Mouse (Mus musculus) midbrain, embryonic 10.5 days (tissue): ENCODE measurements around the gene Igf2r. TPM values are rescaled to one million over a fixed set of nuclear protein-coding genes. Genes with fewer than 3 reads are reported as not detected.
A peak's percentile ranks its signal among the peaks of the same experiment; 100 is the strongest.

Source experiments
- DNase-seq: peaks from one replicate; pipeline ENCODE4 v3.0.0-alpha.2; 2017; ENCODE audit warnings: low spot score
- H3K27ac ChIP-seq: fragments of 300-500 bp; sonication (generic); replicated peaks from 2 replicates; pipeline ENCODE4 v1.5.1; 2016; ENCODE audit warnings: mild to moderate bottlenecking
- H3K27me3 ChIP-seq: fragments of 300-500 bp; sonication (generic); 2 replicates; pipeline ENCODE4 v1.6.1; 2016; ENCODE audit warnings: low read depth, mild to moderate bottlenecking; ENCODE audit not compliant: poor library complexity, severe bottlenecking
- H3K36me3 ChIP-seq: fragments of 300-500 bp; sonication (generic); 2 replicates; pipeline ENCODE4 v1.6.1; 2016; ENCODE audit warnings: mild to moderate bottlenecking, moderate library complexity
- H3K4me1 ChIP-seq: fragments of 300-500 bp; sonication (generic); 2 replicates; pipeline ENCODE4 v1.6.1; 2016
- H3K4me3 ChIP-seq: fragments of 300-500 bp; sonication (generic); 2 replicates; pipeline ENCODE4 v1.5.1; 2016; ENCODE audit warnings: mild to moderate bottlenecking, moderate library complexity
- H3K9me3 ChIP-seq: fragments of 300-500 bp; sonication (generic); replicated peaks from 2 replicates; pipeline ENCODE4 v1.6.1; 2016; ENCODE audit warnings: mild to moderate bottlenecking
- WGBS: fragments of 180-500 bp; shearing (Covaris S2); methylation state at CpG from one replicate; pipeline ENCODE4 v1.1.7; 2016; 5-methylcytosine and 5-hydroxymethylcytosine counted together
- polyA plus RNA-seq: library from polyadenylated mRNA; unstranded; fragments of >200 nt; fragmentation: Nextera tagmentation; extraction: Ambion mirVana; gene quantifications from 2 replicates; pipeline ENCODE4 v1.2.1, GENCODE M21; 2016

Gene Igf2r
- polyA plus RNA-seq, 1 experiment from 2014 or later = 16.3 TPM

DNA sequence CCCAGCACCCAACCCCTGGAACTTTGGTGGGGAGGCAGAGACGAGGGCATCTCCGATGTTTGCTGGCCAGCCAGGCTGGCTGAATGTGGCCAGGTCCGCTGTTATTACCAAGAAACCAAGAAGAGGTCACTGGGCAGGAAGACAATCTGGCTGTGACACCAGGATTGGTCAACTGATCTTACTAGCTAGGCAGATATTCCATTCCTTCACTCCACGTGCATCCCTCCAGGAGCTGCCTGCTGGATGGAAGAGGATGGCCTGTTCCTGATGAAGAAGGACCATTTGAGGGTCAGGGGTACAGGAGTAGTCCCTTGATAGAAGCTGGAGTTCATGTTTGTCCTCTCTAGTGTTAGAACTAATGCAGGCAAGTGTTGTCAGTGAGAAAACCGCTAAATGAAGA lies 1.0 kb upstream of the Igf2r start:
- Histone ChIP-seq H3K36me3 (no peaks in the 10 kb centered on the region; the same call in 1 of the 2 replicates), H3K27ac (no peak overlapping the region), H3K4me3 (no peak overlapping the region), H3K9me3 (peaks cover 4% of the 10 kb centered on the region; the same call in 1 of the 2 replicates), H3K27me3 (peaks cover 15% of the 10 kb centered on the region), H3K4me1 (peaks cover 37% of the 10 kb centered on the region)
- 85% methylated on average over 5 of the region's 5 CpGs for WGBS
- DNase-seq = no peak

DNA sequence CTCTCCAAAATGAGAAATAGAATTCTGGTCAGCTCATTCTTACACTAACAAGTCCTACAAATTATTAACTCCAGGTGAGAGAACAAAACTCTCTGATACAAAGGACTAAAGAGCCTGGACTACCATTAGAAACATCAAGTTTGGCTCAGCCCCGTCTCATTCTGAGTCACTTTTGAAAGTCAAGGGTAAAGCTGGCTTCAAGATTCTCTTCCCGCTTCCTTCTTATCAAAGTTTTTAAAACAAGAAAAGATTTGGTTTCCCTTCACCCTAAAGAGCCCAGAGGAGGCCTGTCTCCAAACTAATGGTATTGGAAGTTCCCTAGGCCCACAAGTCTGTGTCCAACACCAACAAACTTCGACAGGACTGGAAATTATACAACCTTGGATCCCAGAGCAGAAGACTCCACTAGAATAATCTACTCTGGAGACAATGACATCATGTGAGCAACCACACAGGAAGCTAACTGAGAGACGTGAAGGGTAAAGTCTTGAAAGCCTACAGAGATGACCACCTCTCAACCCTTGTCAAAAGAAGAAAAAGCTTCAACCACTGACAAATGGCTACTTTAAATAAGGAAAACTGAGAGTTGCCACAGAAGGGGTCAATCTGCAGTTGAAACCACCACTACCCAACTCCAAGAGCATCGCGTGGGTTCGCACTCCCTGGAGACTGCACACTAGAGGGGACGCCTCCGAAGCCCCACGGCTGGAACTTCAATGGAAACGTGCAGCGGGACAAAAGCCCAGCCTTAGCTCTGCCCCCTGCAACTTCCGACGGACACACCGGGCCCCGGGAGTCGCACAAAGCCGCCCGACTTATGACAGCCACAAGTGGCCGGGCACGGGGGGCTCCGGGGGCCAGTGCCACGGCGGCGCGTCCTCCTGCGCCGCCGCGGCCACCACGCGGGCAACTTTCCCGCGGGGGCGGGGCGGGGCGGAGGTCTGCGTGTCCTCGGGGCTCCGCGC lies 767 bp downstream of the Igf2r start:
- H3K27me3 ChIP-seq = peaks cover 15% of the 10 kb centered on the region
- no peak for DNase-seq
- H3K4me1 ChIP-seq = peaks cover 37% of the 10 kb centered on the region
- H3K27ac ChIP-seq = peak overlapping the region; percentile 91
- peak overlapping the region; percentile 88 for H3K4me3 ChIP-seq
- H3K36me3 ChIP-seq = peaks cover 5% of the 10 kb centered on the region; the same call in 1 of the 2 replicates
- WGBS = 17% methylated on average over 37 of the region's 41 CpGs
- H3K9me3 ChIP-seq = peaks cover 4% of the 10 kb centered on the region; the same call in 1 of the 2 replicates

DNA sequence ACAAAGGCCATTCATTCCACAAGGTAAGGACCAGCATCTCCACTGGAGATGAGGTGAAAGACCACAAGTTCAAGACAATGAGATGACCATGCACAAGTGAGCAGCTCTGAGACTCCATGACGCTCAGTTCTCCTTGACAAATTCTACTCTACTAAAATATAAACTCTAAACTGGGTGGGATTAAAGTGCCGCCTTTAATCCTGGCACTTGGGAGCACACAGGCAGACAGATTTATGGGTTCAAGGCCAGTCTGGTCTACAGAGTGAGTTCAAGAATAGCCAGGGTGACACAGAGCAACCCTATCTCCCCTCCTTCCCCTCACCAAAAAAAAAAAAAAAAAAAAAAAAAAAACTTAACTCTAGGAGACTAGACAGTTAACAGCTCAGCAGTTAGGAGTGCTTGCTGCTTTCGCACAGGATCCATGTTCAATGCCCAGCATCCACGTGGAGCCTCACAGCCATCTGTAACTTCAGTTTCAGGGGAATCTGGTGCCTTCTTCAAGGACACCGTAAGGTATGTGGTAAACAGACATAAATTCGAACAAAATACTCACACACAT lies 2.1 kb downstream of the Igf2r start:
- H3K36me3 ChIP-seq = peaks cover 7% of the 10 kb centered on the region; the same call in 1 of the 2 replicates
- peaks cover 4% of the 10 kb centered on the region; the same call in 1 of the 2 replicates for H3K9me3 ChIP-seq
- peaks cover 37% of the 10 kb centered on the region for H3K4me1 ChIP-seq
- DNase-seq = no peak
- H3K27me3 ChIP-seq = peaks cover 15% of the 10 kb centered on the region
- WGBS = 92% methylated on average over 6 of the region's 6 CpGs
- no peak overlapping the region; the same call in 1 of the 2 replicates for H3K4me3 ChIP-seq
- no peak overlapping the region for H3K27ac ChIP-seq

DNA sequence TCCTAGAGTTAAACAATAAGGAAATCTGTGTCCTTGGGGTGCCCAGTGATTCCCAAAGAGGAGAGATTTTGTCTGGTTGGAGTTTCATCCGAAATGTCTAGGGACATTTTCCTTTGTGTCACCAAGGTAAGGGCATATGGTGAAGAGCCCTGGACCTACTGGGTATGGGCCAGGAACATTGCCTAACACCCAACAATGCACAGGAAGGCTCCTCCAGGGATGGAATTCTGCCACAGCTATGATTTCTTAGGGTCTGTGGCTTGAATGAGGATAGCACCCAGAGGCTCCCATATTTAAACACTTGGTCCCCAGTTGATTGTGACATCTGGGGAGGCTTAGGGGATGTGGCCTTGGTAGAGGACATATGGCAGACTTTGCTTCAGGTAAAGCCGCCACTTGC lies 6.1 kb downstream of the Igf2r start:
- H3K4me3 ChIP-seq = no peak overlapping the region
- peaks cover 7% of the 10 kb centered on the region; the same call in 1 of the 2 replicates for H3K36me3 ChIP-seq
- peaks cover 28% of the 10 kb centered on the region for H3K4me1 ChIP-seq
- H3K27ac ChIP-seq = no peak overlapping the region
- DNase-seq = no peak
- 0 out of 2 replicates have a peak, but pooled peaks cover 3% of the 10 kb centered on the region for H3K27me3 ChIP-seq
- 91% methylated on average over 2 of the region's 2 CpGs for WGBS
- no peaks in the 10 kb centered on the region for H3K9me3 ChIP-seq

DNA sequence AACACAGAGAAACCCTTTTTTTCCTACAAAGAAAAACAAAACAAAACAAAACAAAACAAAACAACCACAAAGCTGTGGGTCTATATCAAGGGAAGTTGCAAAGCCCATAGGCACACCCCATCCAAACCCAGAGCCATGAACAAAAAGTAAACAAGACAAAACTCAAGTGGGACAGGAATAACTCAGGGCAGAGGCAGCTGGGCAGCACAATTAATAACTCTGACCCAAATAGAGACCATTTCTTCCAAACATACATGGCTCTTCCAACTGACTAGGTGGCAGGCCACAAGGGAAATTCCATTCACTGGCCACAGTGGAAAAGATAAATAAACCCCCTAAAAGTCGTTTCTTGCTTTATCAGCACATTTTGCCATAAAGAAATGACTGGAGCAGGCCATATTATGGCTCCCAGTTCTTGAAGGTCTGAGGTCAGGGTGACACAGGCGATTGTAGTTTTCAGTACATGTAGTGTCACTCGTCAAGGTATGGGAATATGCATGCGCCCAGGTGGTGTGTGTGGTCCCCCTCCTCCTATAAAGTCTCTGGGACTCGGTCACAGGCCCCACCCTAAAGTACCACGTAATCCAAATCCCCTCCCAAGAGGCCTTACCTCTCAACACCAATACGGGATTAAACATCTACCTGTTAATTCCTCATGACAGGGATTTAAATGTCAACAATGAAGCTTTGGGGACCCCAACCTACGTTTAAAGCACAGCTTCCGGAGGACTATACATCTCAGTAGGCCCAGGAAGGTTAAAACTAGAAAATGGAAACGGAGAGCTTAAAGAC lies 8.9 kb downstream of the Igf2r start:
- Histone ChIP-seq H3K27me3 (no peaks in the 10 kb centered on the region), H3K9me3 (no peaks in the 10 kb centered on the region), H3K27ac (no peak overlapping the region), H3K4me1 (0 out of 2 replicates have a peak, but pooled peaks cover 7% of the 10 kb centered on the region), H3K36me3 (peaks cover 7% of the 10 kb centered on the region; the same call in 1 of the 2 replicates), H3K4me3 (no peak overlapping the region)
- whole genome bisulfite sequencing = 81% methylated on average over 10 of the region's 10 CpGs
- DNase-seq = no peak

DNA sequence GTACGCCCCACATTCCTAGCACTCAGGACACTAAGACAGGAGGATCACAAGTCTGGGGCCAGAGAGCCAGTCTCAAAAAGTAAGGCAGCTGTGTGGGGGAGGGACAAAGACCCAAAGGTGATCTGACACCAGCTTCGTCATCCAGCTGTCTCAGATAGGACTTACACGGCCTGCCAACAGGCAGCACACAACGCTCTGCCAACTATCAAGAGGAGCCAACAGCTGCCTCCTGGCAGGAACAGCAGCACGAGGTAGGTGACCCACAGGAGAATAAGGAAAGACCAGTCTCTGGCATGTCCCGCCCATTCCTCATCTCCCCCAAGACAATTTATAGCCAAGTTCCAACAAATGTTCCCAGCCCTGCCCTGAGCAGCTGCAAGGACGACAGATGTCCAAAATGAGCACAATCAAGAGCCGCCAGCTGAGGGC lies 9.8 kb downstream of the Igf2r start:
- 85% methylated on average over 8 of the region's 8 CpGs for WGBS
- H3K4me1 ChIP-seq = 0 out of 2 replicates have a peak, but pooled peaks cover 11% of the 10 kb centered on the region
- H3K36me3 ChIP-seq = peaks cover 7% of the 10 kb centered on the region; the same call in 1 of the 2 replicates
- H3K27ac ChIP-seq = no peak overlapping the region
- H3K4me3 ChIP-seq = no peak overlapping the region
- no peaks in the 10 kb centered on the region for H3K9me3 ChIP-seq
- no peaks in the 10 kb centered on the region for H3K27me3 ChIP-seq
- no peak for DNase-seq

DNA sequence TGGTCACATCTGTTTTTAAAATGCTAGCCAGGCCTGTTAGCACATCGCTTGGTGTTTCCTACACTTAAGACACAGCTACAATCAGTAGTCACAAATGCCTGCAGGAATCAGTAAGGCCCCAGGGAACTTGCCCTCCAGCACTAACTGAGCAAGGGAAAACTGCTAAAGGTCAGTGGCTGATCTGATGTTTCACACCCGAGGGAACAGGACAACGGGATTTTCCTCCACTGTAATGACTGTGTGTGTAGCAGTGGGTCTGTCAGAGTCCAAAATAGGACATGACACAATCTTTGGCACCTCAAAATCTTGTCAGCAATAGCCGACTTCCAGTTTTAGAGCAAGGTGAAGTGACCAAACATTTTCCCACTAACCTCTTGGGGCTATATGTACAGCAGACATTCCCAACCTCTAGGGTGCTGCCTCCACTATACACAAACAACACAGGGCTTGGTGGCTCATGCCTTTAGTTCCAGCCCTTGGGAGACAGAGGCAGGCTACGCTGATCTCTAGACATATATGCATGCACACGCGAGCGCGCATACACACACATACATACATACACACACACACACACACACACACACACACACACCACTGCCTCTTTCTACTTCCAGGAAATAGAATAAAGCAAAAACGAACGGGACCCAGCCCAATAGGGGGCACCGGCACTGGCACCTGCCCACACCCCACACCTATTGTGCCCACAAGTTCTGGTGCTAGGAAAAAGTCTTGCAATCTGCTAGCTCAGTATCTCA lies 10.6 kb downstream of the Igf2r start:
- 90% methylated on average over 12 of the region's 12 CpGs for WGBS
- H3K36me3 ChIP-seq = 0 out of 2 replicates have a peak, but pooled peaks cover 3% of the 10 kb centered on the region
- H3K27ac ChIP-seq = no peak overlapping the region
- H3K9me3 ChIP-seq = no peaks in the 10 kb centered on the region
- H3K4me3 ChIP-seq = no peak overlapping the region
- no peak for DNase-seq
- H3K27me3 ChIP-seq = no peaks in the 10 kb centered on the region
- 0 out of 2 replicates have a peak, but pooled peaks cover 11% of the 10 kb centered on the region for H3K4me1 ChIP-seq

DNA sequence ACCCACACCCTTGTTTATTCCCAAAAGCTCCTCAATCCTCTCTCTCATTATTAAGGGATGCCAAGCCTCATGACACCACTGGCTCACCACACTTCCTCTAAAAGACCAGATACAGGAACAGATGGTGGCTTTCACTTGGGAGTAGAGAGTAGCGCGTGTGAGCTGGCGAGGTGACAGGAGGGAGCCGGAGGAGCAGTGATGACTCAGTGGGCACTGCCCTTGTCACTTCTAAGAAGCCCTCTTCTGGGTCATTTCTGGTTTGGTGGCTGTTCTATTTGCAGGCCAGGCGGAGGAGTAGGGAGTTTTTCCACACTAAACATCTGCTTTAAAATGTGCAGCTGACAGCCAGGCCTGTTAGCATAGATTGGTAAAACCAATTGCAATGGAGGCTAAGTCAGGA lies 11.5 kb downstream of the Igf2r start:
- WGBS = 88% methylated on average over 5 of the region's 5 CpGs

DNA sequence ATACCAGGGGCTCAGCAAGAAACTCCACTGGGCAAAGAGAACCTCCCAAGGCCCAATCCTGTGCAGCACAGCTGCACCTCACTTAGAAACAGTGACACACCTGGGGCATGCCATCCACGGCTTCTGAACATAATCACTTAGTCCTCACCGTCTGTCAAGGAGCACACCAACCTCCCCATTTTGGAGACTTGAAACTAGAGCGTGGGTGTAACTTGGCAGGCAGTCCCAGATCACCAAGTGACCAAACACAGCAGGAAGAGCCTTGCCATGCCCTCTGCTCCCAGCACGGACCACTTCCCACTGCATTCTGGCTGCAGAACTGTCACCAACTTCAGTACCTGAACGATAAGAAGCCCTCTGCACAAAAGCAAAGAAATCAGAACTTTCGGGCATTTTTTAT lies 12.3 kb downstream of the Igf2r start:
- Histone ChIP-seq H3K4me1 (0 out of 2 replicates have a peak, but pooled peaks cover 15% of the 10 kb centered on the region), H3K27ac (no peak overlapping the region), H3K4me3 (no peak overlapping the region), H3K36me3 (no peaks in the 10 kb centered on the region), H3K27me3 (no peaks in the 10 kb centered on the region), H3K9me3 (no peaks in the 10 kb centered on the region)
- WGBS = 91% methylated on average over 6 of the region's 6 CpGs
- no peak for DNase-seq

More for the DNA sequence above, 11.5 kb downstream of the Igf2r start:
- Histone ChIP-seq H3K4me1 (0 out of 2 replicates have a peak, but pooled peaks cover 12% of the 10 kb centered on the region), H3K27me3 (no peaks in the 10 kb centered on the region), H3K4me3 (no peak overlapping the region), H3K9me3 (no peaks in the 10 kb centered on the region), H3K36me3 (0 out of 2 replicates have a peak, but pooled peaks cover 3% of the 10 kb centered on the region), H3K27ac (no peak overlapping the region)
- no peak for DNase-seq

DNA sequence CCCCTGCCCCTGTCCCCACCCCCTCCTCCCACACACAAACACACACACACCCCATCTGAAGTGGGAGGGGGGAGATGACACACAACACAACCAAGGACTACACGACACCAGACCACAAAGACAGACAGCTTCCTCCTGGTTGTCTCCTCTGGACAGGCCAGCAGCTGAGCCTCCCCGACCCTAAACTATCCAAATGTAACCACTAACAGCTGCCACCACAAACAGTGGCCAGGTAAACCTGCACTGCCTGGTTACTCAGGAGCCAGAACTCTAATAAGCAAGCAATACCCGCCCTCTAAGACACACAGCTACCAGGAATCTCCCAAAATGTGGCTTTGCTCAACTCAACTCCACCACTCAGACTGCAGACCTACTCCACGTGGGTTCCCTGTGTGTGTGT lies 13.5 kb downstream of the Igf2r start:
- Histone ChIP-seq H3K9me3 (no peaks in the 10 kb centered on the region), H3K27ac (no peak overlapping the region), H3K27me3 (no peaks in the 10 kb centered on the region), H3K4me1 (peaks cover 22% of the 10 kb centered on the region), H3K36me3 (no peaks in the 10 kb centered on the region), H3K4me3 (no peak overlapping the region)
- 80% methylated on average over 4 of the region's 4 CpGs for WGBS
- DNase-seq = no peak

DNA sequence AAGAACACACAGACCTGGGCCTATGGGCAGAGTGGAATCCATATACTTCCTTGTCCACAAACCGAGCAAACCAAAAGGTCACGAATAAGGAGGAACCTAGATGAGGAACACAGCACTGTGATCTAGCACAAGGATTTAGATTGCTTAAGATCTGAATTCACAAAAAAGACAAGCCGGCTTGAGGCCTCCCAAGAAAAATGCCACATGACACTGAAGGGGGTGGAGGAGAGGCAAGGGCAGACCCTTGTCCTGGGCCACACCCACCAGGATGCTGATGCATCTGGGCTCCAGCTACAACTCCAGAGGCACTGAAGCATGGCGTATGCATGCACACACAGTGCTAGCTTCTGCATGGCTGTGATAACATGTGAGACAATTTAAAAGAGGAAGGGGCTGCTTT lies 14.3 kb downstream of the Igf2r start:
- H3K27ac ChIP-seq = no peak overlapping the region
- 84% methylated on average over 4 of the region's 4 CpGs for WGBS
- H3K36me3 ChIP-seq = no peaks in the 10 kb centered on the region
- no peak for DNase-seq
- no peak overlapping the region for H3K4me3 ChIP-seq
- H3K4me1 ChIP-seq = peaks cover 30% of the 10 kb centered on the region
- no peaks in the 10 kb centered on the region for H3K27me3 ChIP-seq
- H3K9me3 ChIP-seq = no peaks in the 10 kb centered on the region
